Mouse (Mus musculus) 3T3-L1 (cell line): Measurements from ENCODE around the gene Olfr933.

Experiments used
- DNase-seq: peaks from one replicate; pipeline ENCODE4 v3.0.0-alpha.2; 2015; ENCODE audit warnings: low read depth, low spot score

Olfr933 gene

GRCm38 (mm10) chr9:38972013-38972412 lies at the start of gene Olfr933:
Gene Olfr933, plus strand, starts transcription at chr9:38972313.
- DNase-seq, result no peak

GRCm38 (mm10) chr9:38929509-38929908 lies 42.6 kb upstream of the Olfr933 start, which contains the start of gene Olfr930:
Gene Olfr930, plus strand, starts transcription at chr9:38929809.
- no peak for DNase-seq

DNA sequence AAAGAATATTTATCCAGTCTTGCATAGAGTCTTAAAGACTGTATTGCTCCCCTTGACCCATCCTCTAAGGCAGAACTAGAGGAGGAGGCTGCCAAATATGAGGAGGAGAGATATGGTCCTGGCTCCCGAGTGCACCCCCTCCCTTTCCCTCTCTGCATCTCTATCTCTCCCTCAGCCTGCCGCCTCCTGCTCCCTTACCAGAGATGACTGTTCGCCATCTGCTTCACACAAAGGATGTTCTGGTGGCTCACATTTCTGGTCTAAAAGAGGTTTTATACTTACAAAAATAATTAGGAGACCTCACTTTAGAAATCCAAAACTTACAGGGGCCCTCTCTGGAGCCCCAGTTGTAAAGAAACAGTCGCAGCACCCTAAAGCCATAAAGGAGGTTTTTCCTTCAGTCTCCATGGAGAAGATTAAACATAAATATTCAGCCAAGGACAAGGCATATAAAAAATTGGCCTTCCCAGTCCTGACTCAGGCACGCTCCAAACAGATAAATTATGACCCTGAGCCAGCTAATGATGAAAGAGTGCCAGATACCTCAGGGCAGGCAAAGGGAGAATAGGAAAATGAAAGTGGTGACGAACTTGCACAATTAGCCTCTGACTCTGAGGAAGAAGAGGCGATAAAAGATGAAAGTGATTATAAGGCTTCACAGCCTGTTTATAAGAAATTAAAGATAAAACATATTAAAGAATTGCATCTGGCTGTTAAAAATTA lies 18.6 kb upstream of the Olfr933 start:
- peak; percentile 7 for DNase-seq

- DNase-seq, result peak; percentile 45
Measured at GRCm38 (mm10) chr9:38954124-38954416, 18.0 kb upstream of the Olfr933 start.

DNA sequence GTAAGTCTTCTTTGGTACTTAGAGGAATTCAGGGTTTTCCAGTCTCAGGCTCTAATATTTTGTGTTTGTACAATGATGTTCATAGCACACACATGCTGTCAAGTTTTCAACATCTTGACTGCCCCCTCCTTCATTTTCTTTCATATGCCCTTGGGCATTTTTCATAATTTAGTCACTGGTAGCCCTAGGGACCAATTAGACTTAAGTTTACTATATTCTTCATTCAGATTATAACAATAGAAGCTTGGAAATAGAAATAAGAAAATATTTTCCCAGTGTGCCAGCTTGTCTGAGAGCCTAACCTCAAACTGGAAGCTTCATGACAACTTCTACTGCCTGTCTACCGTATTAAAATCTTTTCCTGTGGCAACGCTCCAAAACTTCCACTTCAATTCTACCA lies 16.1 kb downstream of the Olfr933 start, which contains the start of gene Olfr934:
Olfr934 (minus strand) TSS at position 101 of the 400 bp plus-strand sequence.
- DNase-seq, result no peak

DNA sequence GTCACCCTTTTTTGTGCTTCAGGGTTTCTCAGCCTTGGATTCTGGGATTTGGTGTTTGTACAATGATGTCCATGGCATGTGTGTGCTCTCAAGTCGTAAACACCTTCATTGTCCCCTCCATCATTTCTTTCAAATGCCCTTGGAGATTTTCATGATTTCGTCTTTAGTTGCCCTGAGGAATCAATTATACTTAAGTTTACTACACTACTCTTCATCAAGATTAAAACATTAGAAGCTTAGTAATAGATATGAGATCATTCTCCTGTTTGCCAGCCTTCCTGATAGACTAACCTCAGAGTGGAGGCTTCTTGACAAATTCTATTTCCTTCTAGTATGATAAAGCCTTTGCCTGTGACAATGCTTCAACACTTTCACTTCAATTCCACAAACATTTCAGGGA lies 27.5 kb downstream of the Olfr933 start, which contains the start of gene Olfr935:
Olfr935 (minus strand) TSS at position 101 of the 400 bp plus-strand sequence.
- DNase-seq, result no peak

- DNase-seq, result no peak
Measured at GRCm38 (mm10) chr9:39023277-39023676, 51.2 kb downstream of the Olfr933 start, which contains the start of gene Olfr146. Gene Olfr146, minus strand, starts transcription at chr9:39023377.
